ENCODE assay signal across 18 mouse cellular contexts in genomic region chr5:99587589-99587988, GRCm38 (mm10).
"Had no signal": no experiment of that assay in that cellular context is flagged by ENCODE, and none has a peak within 500 bp of the region (broad histone marks: within the 10 kb centered on the region; RNA-seq: fewer than 3 reads in every experiment).

No protein-coding gene starts in this region.

- H3K4me2 ChIP-seq: lung, embryonic 14.5 days; midbrain, embryonic 12.5 days; neural tube, embryonic 13.5 days; neural tube, embryonic 15.5 days had no signal

- H3K36me3 ChIP-seq: midbrain, embryonic 10.5 days; midbrain, embryonic 12.5 days; neural tube, embryonic 13.5 days; neural tube, embryonic 15.5 days had no signal

- DNase-seq: lung, adult 18-20 months; lung, embryonic 14.5 days; lung, postnatal 10 days; lung, postnatal 4 days; midbrain, embryonic 14.5 days; retina, postnatal 1 day; right cerebral cortex, postnatal 25 days; right cerebral cortex, postnatal 4 days; spleen, adult 18-20 months; thymus, adult 2 months; thymus, postnatal 25 days; thymus, postnatal 4 days had no signal

- H3K27me3 ChIP-seq: neural tube, embryonic 13.5 days; neural tube, embryonic 15.5 days had no signal

- ATAC-seq: midbrain, embryonic 16.5 days had no signal

- H3K9me3 ChIP-seq: midbrain, embryonic 10.5 days; midbrain, embryonic 12.5 days; neural tube, embryonic 13.5 days; neural tube, embryonic 15.5 days had no signal

- H3K27ac ChIP-seq: midbrain, embryonic 10.5 days; midbrain, embryonic 12.5 days; neural tube, embryonic 13.5 days; neural tube, embryonic 15.5 days had no signal

- H3K4me1 ChIP-seq: midbrain, embryonic 10.5 days; midbrain, embryonic 12.5 days had no signal

- H3K9ac ChIP-seq: lung, embryonic 14.5 days; midbrain, embryonic 12.5 days; neural tube, embryonic 13.5 days; neural tube, embryonic 15.5 days had no signal

- H3K4me3 ChIP-seq: midbrain, embryonic 10.5 days; midbrain, embryonic 12.5 days; myocyte; neural tube, embryonic 13.5 days; neural tube, embryonic 15.5 days had no signal
